Mouse (Mus musculus) spleen, adult 12 weeks (tissue): ENCODE data around the gene Spsb4.
"Not testable (repeated sequence)": the region's sequence is repeated elsewhere in the genome, so short reads cannot be mapped to it uniquely, and the experiment has no call there.

ENCODE experiments used
- DNase-seq: peaks from one replicate; pipeline ENCODE4 v3.0.0; 2022; ENCODE audit warnings: low spot score

The Spsb4 gene

GRCm38 (mm10) chr9:96948546-96948945, 70.1 kb downstream of the Spsb4 start:
- no peak for DNase-seq

DNA sequence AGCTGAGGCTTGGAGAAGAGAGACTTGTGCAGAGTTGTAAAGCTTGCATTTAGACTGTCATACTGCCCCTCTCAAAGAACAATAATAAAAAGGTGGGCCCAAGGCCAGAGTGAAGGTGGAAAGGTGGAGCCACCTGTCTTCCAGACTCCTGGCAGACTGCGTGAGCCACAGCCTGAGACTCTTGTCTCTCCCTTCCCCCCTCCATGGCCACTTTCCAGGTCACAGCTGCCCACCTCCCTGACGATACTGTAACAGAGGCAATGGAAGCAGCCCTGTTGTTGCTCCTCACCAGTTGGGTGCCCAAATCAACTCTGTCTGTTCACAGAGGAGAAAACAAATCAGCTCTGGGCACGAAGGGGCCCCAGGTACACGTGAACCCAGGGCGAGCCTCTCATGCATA, 71.5 kb downstream of the Spsb4 start:
- no peak for DNase-seq

GRCm38 (mm10) chr9:96944517-96944916, 74.1 kb downstream of the Spsb4 start:
- DNase-seq: no peak

GRCm38 (mm10) chr9:96942975-96943374, 75.7 kb downstream of the Spsb4 start:
- no peak for DNase-seq

- no peak for DNase-seq
Observed at GRCm38 (mm10) chr9:96938887-96939286, 79.8 kb downstream of the Spsb4 start.

DNA sequence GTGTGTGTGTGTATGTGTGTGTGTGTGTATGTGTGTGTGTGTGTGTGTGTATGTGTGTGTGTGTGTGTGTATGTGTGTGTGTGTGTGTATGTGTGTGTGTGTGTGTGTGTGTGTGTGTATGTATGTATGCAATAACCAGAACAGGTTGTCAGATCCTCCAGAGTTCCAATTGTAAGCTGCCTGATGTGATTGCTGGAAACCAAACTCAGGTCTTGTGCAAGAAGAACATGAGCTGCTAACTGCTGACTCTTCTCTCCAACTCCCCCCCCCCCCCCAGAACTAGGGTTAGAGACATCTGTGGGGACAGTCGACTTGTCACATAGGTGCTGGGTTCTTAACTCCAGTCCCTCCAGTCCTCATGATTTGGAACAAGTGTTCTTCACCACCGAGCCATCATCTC, 82.2 kb downstream of the Spsb4 start:
- DNase-seq: not testable (repeated sequence)

DNA sequence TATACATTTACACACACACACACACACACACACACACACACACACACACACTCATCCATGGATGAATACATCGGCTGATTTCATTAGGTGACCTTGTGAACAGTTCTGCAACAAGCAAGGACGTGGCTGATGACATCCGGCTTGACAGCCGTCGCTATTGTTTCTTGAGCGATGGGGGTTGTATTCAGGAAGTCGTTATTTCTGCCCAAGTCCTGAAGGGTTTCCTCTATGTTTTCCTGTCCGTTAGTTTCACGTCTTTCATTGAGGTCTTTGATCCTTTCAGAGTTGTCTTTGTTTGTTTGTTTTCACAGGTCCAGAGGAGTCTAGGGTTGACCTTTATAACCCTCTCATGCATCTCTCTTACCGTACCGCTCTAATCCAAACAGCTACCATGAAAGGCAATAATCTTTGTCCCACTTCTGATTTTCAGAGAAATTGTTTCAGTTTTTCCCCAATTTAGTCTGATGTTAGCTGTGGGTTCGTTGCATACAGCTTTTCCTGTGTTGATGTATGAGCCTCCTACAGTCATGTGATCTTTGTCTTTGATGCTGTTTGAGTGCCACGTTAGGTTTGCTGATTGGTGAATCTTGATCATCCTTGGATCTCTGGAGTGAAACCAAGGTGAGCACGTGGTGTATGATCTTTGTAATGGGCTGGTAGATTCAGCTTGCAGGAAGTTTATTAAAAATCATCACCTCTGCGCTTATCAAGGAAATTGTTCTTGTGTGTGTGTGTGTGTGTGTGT, 82.9 kb downstream of the Spsb4 start:
- DNase-seq: no peak

DNA sequence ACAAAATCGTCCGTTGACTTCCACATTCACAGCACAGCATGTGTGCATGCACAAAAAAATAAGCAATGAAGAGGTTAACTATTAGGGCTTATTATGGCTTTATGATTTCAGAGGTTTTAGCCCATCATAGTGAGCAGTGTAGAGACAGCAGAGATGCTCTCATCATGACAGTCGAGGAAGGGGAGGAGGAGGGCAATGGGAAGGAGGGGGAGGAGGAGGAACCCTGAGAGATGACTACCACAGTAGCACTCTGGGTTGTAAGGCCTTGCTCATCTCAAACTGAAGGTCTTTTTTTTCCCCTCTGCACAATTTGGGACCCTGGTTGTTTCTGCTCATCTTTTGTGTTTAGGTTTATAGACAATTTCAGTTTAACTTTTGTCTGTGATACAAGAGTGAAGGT, 83.8 kb downstream of the Spsb4 start:
- no peak for DNase-seq

DNA sequence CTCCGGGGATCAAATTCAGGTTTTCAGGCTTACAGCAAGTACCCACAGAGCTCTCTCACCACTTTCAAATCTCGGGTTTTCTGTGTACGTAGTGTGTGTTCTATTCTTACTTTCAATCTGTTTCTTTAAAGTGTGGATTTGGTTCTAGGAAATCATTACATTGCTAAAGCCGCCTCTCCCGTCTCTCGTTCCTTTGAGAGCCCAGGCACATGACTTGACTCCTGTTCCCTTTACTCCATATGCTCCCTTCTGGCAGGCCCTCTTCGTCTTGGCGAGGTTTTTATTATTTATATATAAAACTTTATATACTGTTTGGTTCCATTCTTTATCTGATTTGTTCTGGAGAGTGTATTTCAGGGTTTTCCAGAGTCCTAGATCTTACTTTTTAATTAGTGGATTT, 85.9 kb downstream of the Spsb4 start:
- no peak for DNase-seq

GRCm38 (mm10) chr9:96923577-96924316, 94.9 kb downstream of the Spsb4 start:
- DNase-seq: no peak

GRCm38 (mm10) chr9:96923119-96923518, 95.5 kb downstream of the Spsb4 start:
- DNase-seq: no peak

- DNase-seq: peak; percentile 71
Observed at GRCm38 (mm10) chr9:96916620-96917538, 101.8 kb downstream of the Spsb4 start.

- DNase-seq: no peak
Observed at GRCm38 (mm10) chr9:96916076-96916475, 102.6 kb downstream of the Spsb4 start.

- DNase-seq: no peak
Observed at GRCm38 (mm10) chr9:96914851-96915250, 103.8 kb downstream of the Spsb4 start.

DNA sequence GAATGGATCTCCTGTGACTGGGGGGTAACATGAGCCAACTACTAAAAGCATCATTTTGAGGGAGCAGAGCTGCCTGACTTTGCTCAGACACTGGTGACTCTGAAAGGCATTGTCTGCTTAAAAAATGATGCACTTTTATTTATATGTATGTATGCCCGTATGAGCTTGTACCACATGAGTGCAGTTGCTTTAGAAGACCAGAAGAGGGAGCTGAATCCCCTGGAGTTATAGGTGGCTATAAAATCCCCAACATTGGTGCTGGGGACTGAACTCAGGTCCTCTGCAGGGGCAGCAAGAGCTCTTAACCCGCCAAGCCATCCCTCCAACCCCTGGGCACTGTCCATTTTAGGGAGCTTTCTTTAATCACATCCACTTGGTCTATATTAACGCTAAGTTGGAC, 104.6 kb downstream of the Spsb4 start:
- DNase-seq: no peak

GRCm38 (mm10) chr9:96909503-96909902, 109.1 kb downstream of the Spsb4 start:
- no peak for DNase-seq

- no peak for DNase-seq
Observed at GRCm38 (mm10) chr9:96908737-96909136, 109.9 kb downstream of the Spsb4 start.

- no peak for DNase-seq
Observed at GRCm38 (mm10) chr9:96904360-96905355, 114.0 kb downstream of the Spsb4 start.

DNA sequence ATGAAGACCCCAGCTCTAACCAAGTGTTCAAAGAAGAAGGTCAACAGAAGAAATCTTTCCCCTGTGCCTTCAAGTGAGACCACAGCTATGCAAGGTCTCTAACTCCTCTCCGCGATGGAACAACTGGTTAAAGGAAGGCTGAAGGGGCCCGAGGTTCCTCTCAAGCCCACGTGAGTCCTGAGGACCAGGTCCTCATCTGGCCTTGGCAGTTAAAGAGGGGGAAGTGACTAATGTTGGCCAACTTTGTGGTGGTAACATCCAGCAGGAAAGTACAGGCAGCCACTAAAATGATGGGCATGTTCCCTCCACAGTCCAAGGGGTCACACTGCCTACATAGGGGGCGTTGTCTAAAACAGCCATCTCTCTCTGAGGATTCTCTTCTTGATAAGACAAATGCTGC, 118.9 kb downstream of the Spsb4 start:
- DNase-seq: no peak

DNA sequence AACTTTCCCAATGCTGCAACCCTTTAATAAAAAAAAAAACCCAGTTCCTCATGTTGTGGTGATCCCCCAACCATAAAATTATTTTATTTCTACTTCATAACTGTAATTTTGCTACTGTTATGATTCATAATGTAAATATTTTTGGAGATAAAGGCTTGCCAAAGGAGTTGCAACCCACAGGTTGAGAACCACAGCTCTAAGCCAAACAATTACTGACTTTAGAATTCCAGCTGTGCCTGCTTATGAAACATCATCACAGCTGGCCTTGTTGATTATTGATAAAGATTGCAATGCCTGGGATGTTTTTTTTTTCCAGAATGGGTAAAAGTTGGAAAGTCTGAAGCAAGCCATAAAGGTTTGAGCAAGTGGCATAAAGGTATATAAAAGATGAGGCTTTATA, 119.6 kb downstream of the Spsb4 start:
- no peak for DNase-seq

DNA sequence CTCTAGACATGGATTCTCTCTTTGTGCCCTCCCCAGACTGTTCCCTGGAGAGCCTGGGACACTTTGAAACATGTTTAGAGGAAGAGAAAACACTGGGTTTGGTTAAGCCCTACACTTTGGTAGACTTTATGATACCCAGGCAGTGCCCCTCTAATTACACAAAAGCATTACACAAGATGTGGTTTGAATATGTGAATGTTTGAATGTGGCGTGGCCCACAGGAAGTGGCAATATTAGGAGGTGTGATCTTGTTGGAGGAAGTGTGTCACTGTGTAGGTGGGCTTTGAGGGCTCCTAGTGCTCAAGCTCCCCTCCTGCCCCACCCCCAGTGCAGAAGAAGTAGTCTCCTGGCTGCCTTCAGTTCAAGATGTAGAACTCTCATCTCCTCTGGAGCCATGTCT, 122.0 kb downstream of the Spsb4 start:
- no peak for DNase-seq
